Mouse (Mus musculus) mammary gland, adult 2 months (tissue): ENCODE results near the gene Slc9a3r2. TPM values are rescaled to one million over a fixed set of nuclear protein-coding genes. Genes with fewer than 3 reads are reported as not detected.

Experiments
- polyA plus RNA-seq: library from polyadenylated mRNA; depleted of rRNA; stranded (reverse); fragments of >200 nt; gene quantifications from 2 replicates; pipeline ENCODE4 v1.2.3, GENCODE M21; 2012; ENCODE audit warnings: low replicate concordance; rRNA removed

Slc9a3r2 gene
- polyA plus RNA-seq = 101 and 134 TPM in 2 replicates

DNA sequence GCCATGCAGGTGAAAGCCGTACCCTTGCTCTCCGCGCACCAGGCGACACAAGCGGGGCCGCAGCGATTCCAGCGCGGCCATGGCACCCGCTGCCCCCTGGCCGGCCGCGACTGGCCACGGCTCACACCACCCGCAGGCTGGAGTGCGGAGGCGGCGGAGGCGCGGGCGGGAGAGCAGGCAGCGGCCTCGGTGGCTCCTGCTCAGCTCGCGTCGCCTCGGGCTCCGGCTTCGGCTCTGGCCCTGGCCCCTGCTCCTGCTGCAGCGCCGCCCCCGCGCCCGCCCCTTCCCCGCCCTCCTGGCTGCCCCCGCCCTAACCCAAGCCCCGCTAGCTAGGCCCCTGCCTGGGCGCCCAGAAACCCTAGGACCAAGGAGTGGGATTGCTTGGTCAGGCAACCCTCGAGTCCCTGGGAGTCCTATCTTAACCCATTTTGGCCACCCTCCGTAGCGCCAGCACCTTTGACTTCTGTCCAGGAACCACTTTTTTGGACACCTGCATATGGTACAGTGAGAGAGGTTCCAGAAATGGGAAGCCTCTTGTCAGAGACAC is at the start of gene Slc9a3r2:
Gene Slc9a3r2, minus strand, starts transcription at position 258 of the 547 bp plus-strand sequence.

DNA sequence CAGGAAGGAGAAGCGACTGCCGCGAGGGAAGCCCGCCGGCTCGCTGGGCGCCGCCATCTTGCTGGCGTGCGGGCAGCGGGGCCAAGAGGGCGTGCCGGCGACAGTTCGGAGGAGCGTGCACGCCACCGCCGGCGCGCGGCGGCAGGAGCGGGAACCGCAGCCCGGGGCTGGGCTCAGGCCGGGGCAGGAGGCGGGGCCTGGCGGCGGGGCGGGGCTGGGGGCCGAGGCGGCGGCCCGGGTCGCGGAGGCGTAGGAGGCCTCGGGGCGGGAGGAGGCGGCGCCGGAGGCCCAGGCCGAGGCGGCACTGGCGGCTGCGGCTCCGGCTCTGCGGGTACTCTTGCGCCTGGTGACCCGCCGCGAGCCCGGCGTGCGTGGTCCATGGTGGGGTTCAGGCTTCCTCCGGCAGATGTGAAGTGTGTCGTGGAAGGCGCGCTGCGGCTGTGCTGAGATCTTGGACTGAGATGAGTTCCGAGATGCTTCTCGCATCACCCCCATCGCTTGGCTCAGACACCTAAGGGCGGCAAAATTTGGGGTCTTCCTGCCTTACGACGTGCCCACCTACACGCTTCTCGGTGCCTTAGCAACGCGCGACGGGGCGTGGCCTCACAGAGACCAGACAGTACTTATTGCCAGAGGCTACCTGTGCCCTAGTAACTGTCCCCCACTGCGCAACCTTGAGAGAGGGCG is 46.0 kb upstream of the Slc9a3r2 start, which contains the start of the genes Gfer and Noxo1:
Gene Gfer, minus strand, starts transcription at position 146 of the 687 bp plus-strand sequence.
Gene Noxo1, plus strand, starts transcription at position 224 of the 687 bp plus-strand sequence.

DNA sequence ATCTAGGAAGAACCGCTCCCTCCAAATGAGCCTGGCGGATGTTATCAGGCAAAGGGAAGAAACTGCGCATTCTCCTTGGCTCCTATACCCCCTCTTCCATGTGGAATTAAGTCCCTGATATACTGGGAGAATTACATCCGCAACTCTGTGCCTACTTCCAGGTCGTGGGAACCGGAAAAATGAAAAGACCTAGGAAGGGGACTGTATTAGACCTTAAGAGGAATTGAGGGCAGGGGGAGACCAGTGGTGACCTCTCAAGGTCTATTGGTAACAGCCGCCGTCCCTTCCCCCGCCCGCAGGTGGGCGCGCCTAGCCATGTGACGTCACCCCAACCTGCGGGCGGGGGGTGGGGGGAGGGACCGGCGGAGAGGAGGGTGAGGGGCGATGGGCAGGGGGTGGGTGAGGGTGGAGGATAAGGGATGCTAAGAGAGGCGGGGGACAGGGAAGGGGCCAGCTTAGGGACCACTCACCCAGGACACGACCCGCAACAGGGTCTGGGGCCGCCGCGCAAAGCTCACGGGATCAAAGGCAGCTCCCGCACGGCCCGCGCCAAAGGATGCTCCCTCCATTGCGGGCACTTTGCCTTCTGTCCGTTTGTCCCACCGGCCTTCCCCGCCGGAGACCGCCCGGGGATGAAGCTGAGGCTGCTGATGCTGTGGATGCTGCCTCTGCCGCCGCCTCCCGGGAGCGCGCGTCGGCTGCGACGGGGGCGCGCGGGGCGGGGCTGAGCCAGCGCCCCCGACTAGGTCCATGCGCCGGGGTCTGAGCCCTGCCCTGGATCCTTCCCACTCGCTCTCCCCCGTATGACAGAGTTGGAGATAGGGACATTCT is 39.3 kb upstream of the Slc9a3r2 start, which contains the start of gene Syngr3:
Gene Syngr3, minus strand, starts transcription at position 705 of the 831 bp plus-strand sequence.

DNA sequence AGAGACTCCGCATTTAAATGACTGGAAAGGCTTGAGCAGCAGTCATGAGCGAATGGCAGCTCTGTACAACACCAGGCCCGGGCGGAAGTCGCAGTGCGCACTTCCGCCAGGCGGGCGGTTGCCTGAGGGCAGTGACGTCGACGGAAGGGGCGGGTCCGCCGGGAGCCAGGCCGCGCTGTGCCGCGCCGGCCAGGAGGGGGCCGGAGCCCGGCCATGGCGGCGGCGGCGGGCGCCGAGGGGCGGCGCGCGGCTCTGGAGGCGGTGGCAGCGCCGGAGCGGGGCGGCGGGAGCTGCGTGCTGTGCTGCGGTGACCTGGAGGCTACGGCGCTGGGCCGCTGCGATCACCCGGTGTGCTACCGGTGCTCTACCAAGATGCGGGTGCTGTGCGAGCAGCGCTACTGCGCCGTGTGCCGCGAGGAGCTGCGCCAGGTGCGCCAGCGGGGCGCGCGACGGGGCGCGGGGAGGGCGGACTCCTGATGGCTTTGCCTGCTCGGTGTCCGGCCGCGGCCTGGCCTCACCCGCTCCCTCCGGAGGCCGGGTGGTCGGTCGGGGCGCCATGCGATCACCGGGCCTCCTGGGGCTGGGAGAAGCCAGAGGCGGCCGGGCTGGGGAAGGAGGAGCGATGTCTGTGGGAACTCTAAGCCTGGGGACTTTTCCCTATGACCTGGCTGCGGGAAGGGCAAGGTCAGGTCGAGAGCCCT is 19.6 kb upstream of the Slc9a3r2 start, which contains the start of gene Zfp598:
Gene Zfp598, plus strand, starts transcription at position 143 of the 701 bp plus-strand sequence.

DNA sequence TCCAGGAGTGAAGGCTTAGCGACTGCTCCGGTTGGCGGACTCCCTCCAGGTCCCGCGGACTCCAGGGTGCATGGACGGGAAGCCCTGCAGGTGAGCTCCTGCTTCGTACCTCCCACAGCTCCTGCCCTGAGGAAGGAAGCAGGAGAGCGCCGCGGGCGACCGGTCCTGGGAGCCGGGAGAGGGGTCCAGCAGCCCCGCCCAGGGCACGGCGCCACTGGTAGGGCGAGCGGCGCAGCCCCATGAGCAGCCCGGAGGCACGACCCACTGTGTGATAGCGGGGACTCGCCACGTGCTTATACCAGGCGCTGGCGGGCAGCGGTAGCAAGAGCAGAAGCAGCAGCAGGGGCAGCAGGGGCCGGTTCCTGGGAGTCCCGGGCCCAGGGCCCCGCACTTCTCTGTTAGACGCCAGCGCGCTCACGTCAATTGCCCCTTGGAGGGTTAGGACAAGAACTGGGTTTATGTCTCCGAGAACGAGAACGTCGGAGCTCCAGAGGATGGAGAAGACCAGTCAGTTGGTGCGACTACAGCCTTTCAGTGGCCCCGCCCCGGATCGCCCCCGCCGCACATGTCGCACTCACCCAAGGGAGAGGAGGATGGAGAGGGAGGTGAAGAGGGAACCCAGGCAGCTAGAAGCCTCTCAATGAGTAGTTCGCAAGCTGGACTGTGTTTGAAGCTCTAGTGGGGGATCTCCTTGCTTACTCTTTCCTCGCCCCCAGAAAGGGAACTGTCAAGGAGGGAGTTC is 8.1 kb upstream of the Slc9a3r2 start, which contains the start of gene Npw:
Gene Npw, minus strand, starts transcription at position 441 of the 742 bp plus-strand sequence.

DNA sequence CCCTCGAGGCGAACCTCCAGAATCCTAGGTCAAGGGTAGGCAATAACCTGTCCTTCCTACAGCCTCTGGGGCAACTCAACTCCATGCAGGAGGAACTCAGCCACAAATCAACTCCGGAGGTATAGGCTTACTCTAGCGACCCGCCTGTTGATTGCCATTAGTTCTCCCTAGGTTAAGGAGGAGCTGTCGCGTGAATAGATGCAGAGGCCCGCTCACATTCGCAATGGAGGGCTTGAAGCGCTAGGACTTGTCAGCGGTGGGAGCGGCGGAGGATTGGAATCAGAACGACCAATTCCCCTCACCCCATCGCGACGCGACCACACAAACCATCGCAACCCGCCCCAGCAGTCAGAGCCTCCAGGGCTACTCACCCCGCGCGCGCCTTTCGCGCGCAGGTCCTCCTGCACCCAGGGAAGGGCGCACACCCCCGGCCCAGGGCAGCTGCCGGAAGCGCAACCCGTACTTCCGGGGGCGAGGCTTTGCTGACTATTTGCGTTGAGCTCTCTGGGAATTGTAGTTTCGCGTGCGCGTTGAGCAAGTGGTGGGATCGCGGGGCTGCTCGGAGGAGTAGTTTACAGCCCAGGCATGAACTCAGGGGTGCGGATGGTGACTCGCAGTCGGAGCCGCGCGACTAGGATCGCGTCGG is 17.8 kb downstream of the Slc9a3r2 start, which contains the start of the genes Tsc2 and Nthl1:
Gene Tsc2, minus strand, starts transcription at position 464 of the 646 bp plus-strand sequence.
Gene Nthl1, plus strand, starts transcription at position 514 of the 646 bp plus-strand sequence.

Other genes with a start within 250 kb of the Slc9a3r2 start
- 121 and 125 TPM in 2 replicates for gene Rnps1, start 235.8 kb downstream of the Slc9a3r2 start, polyA plus RNA-seq
- 170 and 281 TPM in 2 replicates for gene Eci1, start 223.7 kb downstream of the Slc9a3r2 start, polyA plus RNA-seq
- gene Dnase1l2, start 207.2 kb downstream of the Slc9a3r2 start, polyA plus RNA-seq = 6.9 and 11.5 TPM in 2 replicates
- gene E4f1, start 180.0 kb downstream of the Slc9a3r2 start, polyA plus RNA-seq = 84.4 and 102 TPM in 2 replicates
- 58.4 and 88.6 TPM in 2 replicates for gene Pgp, start 179.9 kb downstream of the Slc9a3r2 start, polyA plus RNA-seq
- gene Bricd5, start 176.4 kb downstream of the Slc9a3r2 start, polyA plus RNA-seq = 2.1 and 3.1 TPM in 2 replicates
- 36.1 and 68.2 TPM in 2 replicates for gene Mlst8, start 171.2 kb downstream of the Slc9a3r2 start, polyA plus RNA-seq
- 1.3 and 1.4 TPM in 2 replicates for gene Caskin1, start 161.7 kb downstream of the Slc9a3r2 start, polyA plus RNA-seq
- 207 and 225 TPM in 2 replicates for gene Traf7, start 122.4 kb downstream of the Slc9a3r2 start, polyA plus RNA-seq
- 1.3 and 1.8 TPM in 2 replicates for gene Rab26, start 116.1 kb downstream of the Slc9a3r2 start, polyA plus RNA-seq
- gene Pkd1, start 100.5 kb downstream of the Slc9a3r2 start, polyA plus RNA-seq = 78.7 and 102 TPM in 2 replicates
- 176 and 242 TPM in 2 replicates for gene Tsc2, start 17.7 kb downstream of the Slc9a3r2 start, polyA plus RNA-seq
- 11.9 and 14.0 TPM in 2 replicates for gene Nthl1, start 17.6 kb downstream of the Slc9a3r2 start, polyA plus RNA-seq
- 1.4 TPM in 2 replicates for gene Npw, start 8.1 kb upstream of the Slc9a3r2 start, polyA plus RNA-seq
- gene Zfp598, start 19.4 kb upstream of the Slc9a3r2 start, polyA plus RNA-seq = 81.2 and 105 TPM in 2 replicates
- gene Syngr3, start 39.6 kb upstream of the Slc9a3r2 start, polyA plus RNA-seq = 0.53 and 0.68 TPM in 2 replicates
- gene Gfer, start 45.8 kb upstream of the Slc9a3r2 start, polyA plus RNA-seq = 19.5 and 47.8 TPM in 2 replicates
- 15.3 and 20.5 TPM in 2 replicates for gene Noxo1, start 45.9 kb upstream of the Slc9a3r2 start, polyA plus RNA-seq
- gene Tbl3, start 57.3 kb upstream of the Slc9a3r2 start, polyA plus RNA-seq = 68.7 and 69.0 TPM in 2 replicates
- gene Rnf151, start 67.7 kb upstream of the Slc9a3r2 start, polyA plus RNA-seq = 0.29 and 0.32 TPM in 2 replicates
- 3,623 and 3,713 TPM in 2 replicates for gene Rps2, start 67.8 kb upstream of the Slc9a3r2 start, polyA plus RNA-seq
- gene Ndufb10, start 74.2 kb upstream of the Slc9a3r2 start, polyA plus RNA-seq = 314 and 333 TPM in 2 replicates
- gene Rpl3l, start 77.5 kb upstream of the Slc9a3r2 start, polyA plus RNA-seq = 0.10 and 83.4 TPM in 2 replicates
- gene Msrb1, start 86.3 kb upstream of the Slc9a3r2 start, polyA plus RNA-seq = 103 and 146 TPM in 2 replicates
- 20.7 and 49.9 TPM in 2 replicates for gene Hs3st6, start 102.7 kb upstream of the Slc9a3r2 start, polyA plus RNA-seq
- gene Meiob, start 154.0 kb upstream of the Slc9a3r2 start, polyA plus RNA-seq = 0.16 TPM in 1 of 2 replicates, not detected in the other
- gene Hagh, start 189.8 kb upstream of the Slc9a3r2 start, polyA plus RNA-seq = 160 and 221 TPM in 2 replicates
- 13.5 and 15.0 TPM in 2 replicates for gene Fahd1, start 200.0 kb upstream of the Slc9a3r2 start, polyA plus RNA-seq
- 66.4 and 103 TPM in 2 replicates for gene Igfals, start 215.7 kb upstream of the Slc9a3r2 start, polyA plus RNA-seq
- 35.0 and 44.2 TPM in 2 replicates for gene Nubp2, start 236.0 kb upstream of the Slc9a3r2 start, polyA plus RNA-seq
- gene Spsb3, start 236.3 kb upstream of the Slc9a3r2 start, polyA plus RNA-seq = 84.0 and 161 TPM in 2 replicates
- gene Eme2, start 244.8 kb upstream of the Slc9a3r2 start, polyA plus RNA-seq = 35.4 and 48.3 TPM in 2 replicates
- 108 and 263 TPM in 2 replicates for gene Mrps34, start 244.8 kb upstream of the Slc9a3r2 start, polyA plus RNA-seq
- gene Nme3, start 246.2 kb upstream of the Slc9a3r2 start, polyA plus RNA-seq = 50.7 and 54.5 TPM in 2 replicates